Mouse (Mus musculus): ENCODE measurements around the gene Rtn1.

Gene Rtn1

DNA sequence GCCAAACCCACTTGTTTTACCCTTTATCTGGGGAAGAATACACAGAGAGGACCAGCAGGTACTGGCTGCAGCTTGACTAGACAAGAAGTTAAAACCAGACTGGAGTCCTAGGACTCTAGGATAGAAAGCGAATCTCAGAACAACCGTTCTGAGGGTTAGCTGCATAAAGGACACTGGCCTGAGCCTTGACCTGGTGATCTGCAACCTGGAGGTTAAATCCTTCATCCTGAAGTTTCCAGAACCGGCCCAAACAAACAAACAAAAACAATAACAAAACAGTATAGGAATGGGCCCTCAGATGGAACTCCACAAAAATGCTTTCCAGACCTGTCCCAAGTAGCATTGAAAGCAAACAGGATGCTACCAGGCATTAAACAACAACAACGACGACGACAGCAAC is at the start of gene Rtn1:
Gene Rtn1, minus strand, starts transcription at position 101 of the 400 bp plus-strand sequence.
- no peak for DNase-seq (ENCODE audit: extremely low spot score, low spot score)

DNA sequence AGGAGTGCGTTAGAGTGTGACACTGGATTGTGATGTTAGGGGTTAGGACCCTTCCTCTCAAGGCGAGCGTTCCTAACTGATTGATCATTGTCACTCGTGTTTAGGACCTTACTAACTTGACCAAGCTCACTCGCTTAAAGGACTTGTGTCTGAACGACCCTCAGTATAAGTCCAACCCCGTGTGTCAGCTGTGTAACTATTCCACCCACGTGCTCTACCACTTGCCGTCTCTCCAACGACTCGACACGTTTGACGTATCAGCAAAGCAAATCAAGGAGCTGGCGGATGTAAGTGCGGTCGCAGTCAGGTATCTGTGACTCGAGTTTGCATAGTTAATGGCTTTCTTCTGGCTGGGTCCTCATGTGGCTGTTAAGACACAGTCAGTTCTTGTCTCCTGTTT is 45.1 kb upstream of the Rtn1 start:
- no peak for DNase-seq (ENCODE audit: extremely low spot score, low spot score)

DNA sequence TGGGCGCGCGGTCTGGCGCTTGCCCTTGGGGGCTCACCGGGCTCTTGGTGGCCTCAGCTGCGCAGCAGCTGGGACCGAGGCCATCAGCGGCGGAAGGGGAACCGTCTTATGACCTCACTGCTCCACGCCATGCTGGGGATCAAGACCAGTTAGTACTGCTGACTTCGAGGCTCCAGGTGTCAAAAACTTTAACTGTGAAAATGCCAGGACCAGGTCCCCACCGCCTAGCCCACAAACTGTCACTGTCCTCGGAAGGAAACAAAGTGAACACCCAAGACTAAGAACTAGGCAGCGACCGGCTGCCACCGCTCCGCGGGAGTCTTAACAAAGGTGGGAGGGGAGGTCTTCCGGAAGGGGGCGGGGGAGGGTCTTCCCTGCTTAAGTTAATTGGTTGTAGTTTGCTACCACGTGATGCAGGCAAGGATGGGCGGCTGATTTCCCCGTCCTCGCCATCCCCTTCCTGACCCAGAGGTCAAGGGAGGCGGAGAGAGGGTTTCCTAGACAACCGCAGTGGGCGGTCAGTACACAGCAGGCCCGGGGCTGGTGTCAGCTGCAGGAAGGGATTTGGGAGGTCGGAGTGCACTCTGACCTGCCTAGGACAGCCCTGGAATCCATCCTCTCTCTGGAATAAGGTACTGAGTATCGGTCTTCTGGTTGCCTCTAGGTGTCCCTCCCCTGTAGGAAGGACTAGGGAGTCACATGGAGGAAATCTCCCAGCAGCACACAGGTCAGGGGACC is 33.2 kb upstream of the Rtn1 start, which contains the start of gene Lrrc9:
Gene Lrrc9, plus strand, starts transcription at position 28 of the 738 bp plus-strand sequence.
- DNase-seq (ENCODE audit: extremely low spot score, low spot score) = peak; percentile 92

DNA sequence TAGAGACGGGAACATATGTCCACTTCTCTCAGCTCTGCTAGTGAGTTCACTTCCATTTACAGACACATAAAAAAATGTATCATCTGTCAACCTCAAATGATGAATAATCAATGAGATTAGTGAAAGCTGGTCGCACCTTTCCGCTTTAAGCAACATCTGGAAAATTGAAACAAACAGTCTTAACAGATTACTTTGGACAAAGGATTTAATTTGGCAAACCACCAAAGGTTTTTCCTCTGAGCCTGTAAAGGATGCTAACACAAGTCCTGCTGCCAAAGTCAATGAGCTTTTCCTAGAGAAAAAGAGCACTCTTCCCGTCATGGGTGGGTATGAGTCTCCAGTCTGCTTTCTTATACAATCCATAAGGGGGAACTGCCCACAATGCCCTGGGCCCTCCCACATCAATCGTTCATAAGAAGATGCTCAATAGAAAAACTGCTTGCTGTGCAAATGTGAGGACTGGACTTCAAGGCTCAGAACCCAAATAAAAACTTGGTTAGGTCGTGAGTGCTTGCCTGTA is 30.2 kb upstream of the Rtn1 start:
- DNase-seq (ENCODE audit: extremely low spot score, low spot score) = no peak

DNA sequence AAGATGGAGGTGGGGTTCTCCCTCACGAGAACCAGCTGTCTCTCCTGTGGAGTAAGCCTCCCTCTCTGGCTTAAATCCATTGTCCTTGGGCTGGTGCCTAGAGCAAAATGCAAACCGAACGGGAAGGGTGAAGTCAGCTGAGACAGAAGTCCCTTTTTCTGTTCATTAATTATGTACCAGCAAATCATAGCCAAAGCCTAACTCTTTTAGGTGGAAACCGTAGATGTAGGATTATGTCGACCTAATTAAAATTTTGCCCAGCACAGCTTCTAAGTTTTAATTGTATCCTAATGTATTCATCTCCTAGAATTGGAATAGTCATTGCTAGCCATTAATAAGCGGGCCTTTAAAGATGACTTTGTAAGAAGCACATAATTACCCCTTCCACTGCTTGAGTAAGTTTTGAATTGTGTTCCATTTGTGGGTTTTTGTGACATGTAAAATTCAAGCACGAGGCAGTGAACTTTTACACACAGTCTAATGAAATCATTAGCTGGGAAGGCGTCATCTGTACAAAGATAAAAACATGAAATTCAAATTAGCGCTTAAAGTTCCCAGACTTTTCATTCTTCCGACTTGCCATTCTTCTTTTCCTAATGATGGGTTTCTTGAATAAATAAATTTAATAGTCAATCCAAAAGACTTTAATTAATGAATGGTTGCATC is 29.0 kb upstream of the Rtn1 start:
- no peak for DNase-seq (ENCODE audit: extremely low spot score, low spot score)

DNA sequence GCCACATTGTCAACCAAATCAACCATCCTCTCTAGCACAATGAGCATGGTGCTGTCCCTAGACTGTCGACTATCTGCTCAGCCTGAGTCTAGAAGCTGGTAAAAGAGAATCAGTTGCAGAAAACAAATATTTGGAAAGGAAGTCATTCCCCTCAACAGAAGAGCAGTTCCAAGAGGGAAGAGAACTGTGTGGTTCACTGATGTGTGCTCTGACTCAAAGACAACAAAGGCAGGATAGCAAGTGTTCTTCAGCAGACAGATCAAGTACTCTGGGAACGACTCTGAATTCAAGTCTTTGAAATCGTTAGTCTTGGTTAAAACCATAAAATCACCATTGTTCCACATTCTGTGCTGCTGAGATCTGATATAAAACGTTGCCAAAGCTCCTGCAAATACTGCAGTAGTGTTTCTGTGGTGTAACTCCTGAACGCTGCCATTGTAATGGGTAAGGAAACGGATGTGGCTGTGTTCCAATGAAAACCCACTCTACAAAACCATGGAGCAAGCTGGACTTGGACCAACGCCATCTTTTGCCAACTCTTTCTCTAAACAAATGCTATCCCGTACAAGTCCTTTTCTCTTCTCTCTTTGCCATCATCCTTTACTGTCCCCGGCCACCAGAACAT is 24.5 kb upstream of the Rtn1 start:
- DNase-seq (ENCODE audit: extremely low spot score, low spot score) = no peak

DNA sequence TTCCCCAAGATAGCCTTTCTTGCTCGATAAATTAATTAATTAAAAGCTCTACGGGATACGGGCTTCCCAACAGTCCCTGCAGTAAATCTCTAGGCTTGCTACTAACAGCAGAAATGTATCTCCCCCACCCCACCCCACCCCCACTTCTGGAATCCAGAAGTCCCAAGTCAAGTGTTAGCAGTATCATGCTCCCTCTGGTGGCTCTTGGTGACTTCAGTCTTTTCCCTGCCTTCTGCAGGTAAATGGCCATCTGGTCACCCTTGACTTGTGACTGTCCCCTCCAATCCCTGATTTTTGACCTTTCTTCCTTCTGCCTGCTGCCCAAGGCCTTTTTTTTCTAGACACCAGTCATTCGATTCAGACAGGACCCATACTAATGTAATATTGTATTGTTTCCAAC is 23.4 kb upstream of the Rtn1 start:
- DNase-seq (ENCODE audit: extremely low spot score, low spot score) = no peak

DNA sequence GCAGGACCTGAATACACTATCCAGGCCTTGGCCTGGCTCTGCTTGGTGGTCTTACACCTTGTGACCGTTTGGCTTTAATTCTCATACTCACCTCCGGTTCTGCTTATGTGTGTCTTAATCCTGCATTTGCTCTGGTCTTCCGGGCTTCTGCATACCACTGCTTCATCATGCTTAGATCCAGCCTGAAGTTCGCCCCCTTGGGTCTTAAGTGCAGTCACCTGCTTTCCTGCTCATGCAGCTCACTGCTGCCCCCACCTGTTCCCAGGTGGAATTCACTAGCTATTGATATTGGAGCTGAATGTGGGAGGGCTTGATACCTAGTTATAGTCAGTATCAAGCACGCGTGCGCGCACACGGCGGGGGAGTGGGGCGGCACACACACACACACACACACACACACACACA is 18.9 kb upstream of the Rtn1 start:
- DNase-seq (ENCODE audit: extremely low spot score, low spot score) = peak; percentile 61

DNA sequence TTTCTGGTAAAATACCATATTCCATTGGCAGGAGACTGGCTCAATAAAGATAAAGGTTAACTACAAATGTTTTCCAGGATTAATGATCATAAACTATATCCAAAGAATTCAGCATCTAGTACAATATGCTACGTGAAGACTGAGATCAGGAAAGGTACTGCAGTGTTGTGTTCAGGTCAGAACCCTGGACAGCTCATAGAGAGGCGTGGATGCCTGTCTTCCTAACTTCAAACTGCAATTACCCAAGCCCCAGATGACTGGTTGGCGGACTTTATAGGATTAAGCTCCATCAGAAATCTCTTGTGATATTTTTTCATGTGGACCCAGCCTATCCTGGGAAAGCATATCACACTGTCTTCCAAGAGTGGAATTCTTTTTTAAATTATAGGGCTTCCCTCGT is 13.8 kb upstream of the Rtn1 start:
- no peak for DNase-seq (ENCODE audit: extremely low spot score, low spot score)

DNA sequence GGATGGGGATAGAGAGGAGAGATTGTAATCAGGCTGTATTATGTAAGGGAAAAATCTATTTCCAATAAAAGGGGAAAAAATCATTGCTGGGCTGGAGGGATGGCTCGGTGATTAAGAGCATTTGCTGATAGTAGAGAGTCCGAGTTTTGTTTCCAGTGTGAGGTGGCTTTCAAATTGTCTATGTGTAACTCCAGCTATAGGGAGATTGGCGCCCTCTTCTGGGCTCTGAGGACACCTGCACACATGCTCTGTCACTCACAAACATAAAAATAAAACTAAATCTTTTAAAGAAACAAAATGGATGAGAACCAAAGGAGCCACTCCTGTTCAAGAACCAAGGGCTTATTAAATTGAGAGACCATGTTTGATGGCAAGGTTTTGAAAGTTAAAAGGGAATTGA is 8.9 kb upstream of the Rtn1 start:
- no peak for DNase-seq (ENCODE audit: extremely low spot score, low spot score)

DNA sequence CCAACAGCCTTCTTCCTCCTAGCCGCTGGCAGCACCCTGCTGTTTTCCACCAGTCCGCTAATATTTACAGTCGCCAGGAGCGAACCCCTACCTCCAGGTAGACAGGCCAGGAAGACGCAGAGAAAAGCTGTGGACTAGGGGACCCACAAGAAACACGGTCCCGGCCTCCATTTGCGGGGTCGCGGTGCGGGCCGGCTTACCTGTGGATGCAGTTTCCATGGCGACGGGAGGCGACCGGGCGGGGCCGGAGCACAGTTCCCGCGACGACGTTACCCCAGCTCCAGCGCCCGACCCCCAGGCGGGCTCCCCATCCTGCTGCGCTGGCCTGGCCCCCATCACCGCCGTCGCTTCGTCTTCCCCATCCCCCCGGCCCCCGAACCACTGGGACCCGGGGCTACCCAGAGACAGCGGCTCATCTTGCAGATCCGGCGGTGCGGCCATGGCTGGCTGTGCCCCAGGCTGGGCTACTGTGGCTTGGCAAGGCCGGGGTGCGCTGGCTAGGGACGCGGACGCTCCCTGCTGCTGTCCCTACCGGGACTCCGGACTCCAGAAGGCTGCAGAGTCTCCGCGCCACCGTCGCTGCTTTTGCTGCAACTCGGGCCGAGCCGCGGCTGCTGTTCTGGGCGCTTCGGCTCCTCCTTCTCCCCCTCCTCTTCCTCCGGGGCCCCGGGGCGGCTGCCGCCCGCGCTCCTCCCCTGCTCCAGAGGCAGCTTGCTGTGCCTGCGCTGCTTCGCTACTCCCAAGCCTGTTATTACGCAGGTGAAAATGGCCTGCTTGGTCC is 553 bp downstream of the Rtn1 start:
- DNase-seq (ENCODE audit: extremely low spot score, low spot score) = peak; percentile 78

DNA sequence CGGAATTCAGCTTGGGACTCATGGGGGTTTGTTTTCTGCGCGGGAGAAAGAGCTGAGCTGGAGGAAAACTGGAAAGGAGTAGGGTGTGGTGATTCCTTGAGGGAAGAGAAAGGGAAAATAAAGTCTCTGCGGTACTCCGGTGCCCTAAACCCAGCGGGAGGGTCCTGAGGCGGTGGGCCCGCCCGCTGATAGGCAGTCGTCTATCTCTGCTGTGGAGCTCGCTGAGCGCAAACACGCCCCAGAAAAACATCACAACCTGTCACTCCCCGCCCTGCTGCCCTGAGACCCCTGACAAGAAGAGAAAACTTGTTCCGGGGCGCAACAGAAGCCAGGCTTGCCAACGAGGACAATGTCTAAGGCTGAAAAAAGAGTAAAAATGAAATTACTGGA is 1.1 kb downstream of the Rtn1 start:
- no peak for DNase-seq (ENCODE audit: extremely low spot score, low spot score)

DNA sequence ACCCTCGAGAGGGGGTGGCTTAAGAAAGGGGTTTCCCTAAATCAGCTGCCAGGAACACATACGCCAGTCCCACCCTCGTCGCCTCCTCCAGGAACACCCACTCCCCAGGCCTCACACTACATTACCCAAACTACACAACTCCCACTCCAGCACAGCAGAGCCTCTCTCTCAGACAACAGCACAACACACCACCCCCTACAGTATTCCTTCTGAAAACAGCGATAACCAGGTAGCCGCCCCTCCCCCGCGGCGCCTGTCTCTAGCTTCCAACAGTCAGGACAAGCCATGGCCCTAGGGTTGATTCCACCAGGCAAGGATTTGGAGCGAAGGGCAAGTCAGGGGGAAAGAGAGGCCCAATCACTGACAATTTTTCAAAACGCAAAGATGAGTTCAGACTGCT is 1.7 kb downstream of the Rtn1 start:
- DNase-seq (ENCODE audit: extremely low spot score, low spot score) = peak; percentile 15

DNA sequence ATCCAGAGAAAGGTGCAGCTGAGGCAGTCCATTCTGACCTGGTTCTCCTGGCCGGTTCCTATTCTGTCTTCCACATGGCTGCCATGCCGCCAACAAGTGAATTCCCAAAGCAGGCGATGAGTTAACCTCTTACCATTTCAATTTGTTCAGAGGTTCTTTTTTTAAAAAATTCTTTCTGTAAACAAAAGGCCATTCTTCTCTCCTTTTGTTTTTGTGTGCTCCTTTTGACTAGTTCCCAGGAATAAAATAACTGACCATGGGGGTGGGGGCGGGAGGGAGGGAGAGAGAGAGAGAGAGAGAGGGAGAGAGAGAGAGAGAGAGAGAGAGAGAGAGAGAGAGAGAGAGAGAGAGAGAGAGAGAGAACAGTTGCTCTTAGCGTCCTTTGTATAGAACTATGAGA is 3.8 kb downstream of the Rtn1 start:
- DNase-seq (ENCODE audit: extremely low spot score, low spot score) = no peak

DNA sequence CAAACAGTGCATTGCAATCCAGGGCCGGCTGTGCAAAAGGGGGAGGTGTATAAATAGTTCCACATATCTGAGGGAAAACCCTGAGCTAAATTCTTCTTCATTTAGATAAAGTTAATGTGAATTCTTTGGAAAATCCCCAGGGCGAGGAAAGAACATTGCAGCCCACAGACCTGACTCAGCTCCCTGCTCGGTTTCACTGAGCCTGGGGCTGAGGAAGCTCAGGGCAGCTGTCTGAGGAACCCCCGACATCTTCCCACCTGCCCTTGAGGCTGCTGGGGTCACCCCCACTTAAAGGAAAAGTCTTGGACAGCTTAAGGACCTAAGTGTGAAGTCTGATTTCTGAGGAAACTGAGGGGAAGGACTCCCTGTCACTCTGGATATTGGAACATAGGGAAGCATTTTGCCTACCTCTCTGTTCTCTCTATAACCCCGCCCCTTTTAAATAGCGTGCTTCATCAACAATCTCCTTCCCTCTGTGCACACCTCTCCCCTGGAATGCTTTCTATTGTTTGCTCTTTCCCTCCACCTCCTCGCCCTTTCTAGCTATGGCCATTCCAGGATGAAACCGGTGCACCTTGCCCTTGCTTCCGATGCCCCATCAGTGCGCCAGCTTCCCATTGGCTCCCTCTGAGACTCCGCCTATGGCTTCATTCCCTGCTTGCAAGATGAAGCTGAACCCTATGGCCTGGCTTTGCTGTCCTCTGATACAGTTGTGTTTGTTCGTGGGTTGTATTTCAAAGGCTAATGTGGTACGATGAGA is 15.6 kb downstream of the Rtn1 start:
- DNase-seq (ENCODE audit: extremely low spot score, low spot score) = no peak

DNA sequence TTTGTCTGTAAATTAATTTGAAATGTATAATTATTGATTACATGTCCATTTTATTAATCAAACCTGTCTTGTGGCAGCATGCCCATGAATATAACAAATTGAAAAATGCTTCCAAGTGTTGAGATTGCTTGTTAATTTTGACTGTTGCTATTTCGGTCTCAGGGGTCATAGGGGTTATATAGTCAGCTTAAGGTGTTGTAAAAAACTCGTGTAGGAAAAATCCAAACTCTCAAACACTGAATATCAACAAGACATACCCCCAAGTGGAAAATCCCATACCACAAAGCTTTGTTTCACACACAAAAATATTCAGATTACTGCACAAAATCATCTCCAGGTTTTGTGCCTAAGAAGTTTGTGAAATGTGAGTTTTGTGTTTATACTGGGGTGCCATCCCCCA is 18.5 kb downstream of the Rtn1 start:
- DNase-seq (ENCODE audit: extremely low spot score, low spot score) = no peak

DNA sequence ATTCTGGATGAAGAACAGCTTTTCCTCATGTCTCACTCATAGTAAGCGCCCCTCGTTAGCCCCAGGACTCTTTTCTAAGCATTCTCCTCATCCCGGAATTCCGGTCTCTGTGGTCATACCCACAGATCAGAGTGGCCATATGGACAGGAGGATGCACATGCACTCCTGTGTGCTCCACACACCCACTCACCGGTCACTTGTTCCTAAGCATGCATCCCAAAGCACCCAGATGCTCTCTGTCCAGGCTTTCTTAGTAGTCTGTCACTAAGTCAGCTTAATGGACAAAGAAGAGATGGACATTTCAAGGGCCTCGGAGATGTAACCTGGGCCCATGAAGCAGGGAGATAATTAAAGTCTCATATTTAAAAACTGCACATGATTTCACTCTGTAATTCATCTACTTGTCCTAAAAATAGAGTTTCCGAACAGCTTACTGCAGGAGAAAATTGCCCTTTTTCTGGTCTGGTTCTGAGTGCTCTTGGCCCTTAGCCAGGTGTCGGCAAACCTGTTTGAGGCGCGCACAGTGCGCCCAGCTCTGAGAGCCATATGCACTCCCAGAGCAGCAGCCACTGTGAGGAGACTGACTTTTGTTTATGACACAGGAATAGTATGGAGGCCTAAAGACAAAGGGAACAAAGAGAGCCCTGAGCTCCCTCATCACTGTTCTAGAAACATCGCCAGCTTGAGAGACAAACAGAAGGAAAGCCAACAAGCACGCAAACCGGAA is 19.3 kb downstream of the Rtn1 start:
- DNase-seq (ENCODE audit: extremely low spot score, low spot score) = no peak

DNA sequence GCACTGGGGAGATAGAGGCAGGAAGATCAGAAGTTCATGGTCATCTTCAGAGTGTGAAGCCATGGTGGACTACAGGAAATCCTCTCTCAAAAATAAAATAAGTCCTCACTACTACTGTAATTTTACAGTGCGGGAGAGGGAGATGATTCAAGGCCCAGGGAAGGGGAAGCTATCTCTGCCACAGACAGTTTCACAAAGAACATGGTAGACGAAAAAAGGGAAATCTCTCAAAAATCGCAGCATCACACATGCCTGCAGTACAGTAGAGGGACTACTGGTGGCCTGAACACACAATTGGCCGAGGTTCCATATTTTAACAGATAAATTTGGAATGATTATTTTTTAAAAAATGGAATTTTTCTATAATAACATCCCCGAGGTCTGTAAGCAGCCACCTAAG is 20.0 kb downstream of the Rtn1 start:
- DNase-seq (ENCODE audit: extremely low spot score, low spot score) = no peak

DNA sequence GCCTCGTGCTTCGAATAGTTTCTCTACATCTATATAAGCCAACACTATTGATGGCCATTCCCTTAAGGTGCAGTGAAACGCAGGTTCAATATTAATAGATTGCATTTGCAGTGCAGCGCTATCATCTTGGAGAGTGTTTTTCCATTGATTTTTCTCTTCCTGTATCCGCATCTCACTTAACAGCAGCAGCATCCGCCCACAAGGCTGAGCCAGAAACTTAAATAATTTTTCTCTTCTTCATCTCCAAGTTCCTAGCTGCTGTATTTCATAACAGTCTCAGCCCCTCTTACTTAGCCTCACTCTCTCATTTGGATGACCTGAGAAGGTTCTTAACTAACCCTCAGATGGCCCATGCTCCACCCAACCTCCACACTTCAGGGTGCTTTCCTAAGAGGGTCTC is 20.7 kb downstream of the Rtn1 start:
- DNase-seq (ENCODE audit: extremely low spot score, low spot score) = no peak

DNA sequence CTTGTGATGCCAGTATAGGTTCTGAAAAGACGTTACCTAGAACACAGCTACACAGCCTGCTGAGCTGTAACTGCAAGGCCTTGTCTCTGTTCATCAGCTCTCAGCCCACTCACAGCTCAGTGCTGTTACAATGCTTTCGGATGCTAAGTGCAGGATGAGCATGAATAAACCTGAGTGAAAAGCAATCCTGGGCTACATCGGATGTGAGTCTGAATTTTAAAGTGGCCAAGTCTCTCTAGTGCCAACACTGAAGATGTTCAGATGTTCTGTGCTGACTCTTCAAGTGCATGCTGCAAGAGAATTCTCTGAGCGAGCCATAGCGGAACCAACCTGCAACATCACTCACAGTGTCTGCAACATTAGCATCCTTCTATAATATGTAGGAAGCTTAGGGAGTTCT is 32.5 kb downstream of the Rtn1 start:
- no peak for DNase-seq (ENCODE audit: extremely low spot score, low spot score)

Data from neural tube, embryonic 10.5 days (tissue).